Comparison of ENCODE assay signal across 20 mouse cellular contexts in the genomic region with DNA sequence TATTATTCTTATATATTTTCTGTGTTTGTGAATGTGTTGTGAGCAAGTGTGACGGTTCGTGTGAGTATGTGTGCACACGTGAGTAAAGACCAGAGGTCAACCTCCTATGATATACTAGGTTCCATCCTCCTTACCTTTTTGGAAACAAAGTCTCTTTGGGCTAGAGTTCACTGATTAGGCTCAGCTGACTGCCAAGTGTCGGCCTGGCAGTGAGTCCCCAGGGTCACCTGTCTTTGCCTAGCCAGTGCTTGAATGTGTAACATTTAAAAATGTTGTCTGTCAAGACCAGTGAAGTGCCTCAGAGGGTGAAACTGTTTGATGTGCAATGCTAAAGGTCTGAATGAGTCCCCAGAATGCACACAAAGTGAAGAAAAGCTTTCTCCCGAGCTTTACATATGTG.
DNase-seq lines count a peak whose midpoint lies in the region; TF ChIP-seq lines count a peak whose summit lies in the region.
"Had no signal": no experiment of that assay in that cellular context is flagged by ENCODE, and none has a peak within 500 bp of the region (broad histone marks: within the 10 kb centered on the region; RNA-seq: fewer than 3 reads in every experiment).

No protein-coding gene starts in this region.

- no peak for TF ChIP-seq CTCF in kidney, adult 2 months (conservative IDR thresholded peaks at IDR 0.05; ENCODE audit: insufficient read depth, insufficient read length, low read depth, low read length)

- no peak for TF ChIP-seq POLR2A in kidney, adult 2 months (IDR thresholded peaks at IDR 0.05; ENCODE audit: low read depth, low read length)

- H3K27me3 ChIP-seq in kidney, adult 2 months (replicated peaks; ENCODE audit: control insufficient read depth, insufficient read depth, low read length) = no peaks in the 10 kb centered on the region
- H3K27me3 ChIP-seq: forebrain, embryonic 13.5 days; Patski had no signal

- H3K4me1 ChIP-seq in kidney, adult 2 months (ENCODE audit: control insufficient read depth, insufficient read depth, low read length) = no peaks in the 10 kb centered on the region

- no peak overlapping the region for H3K27ac ChIP-seq in kidney, adult 2 months (ENCODE audit: insufficient read depth, low read depth, low read length)
- H3K27ac ChIP-seq: forebrain, embryonic 10.5 days; forebrain, embryonic 13.5 days; hindbrain, embryonic 14.5 days; hindbrain, postnatal 0 days had no signal

- WGBS in kidney, adult 2 months = 84% methylated on average over 5 of the region's 5 CpGs

- no peaks in the 10 kb centered on the region for H3K36me3 ChIP-seq in kidney, adult 2 months (ENCODE audit: control insufficient read depth, insufficient read depth, low read length)
- H3K36me3 ChIP-seq: forebrain, embryonic 10.5 days; G1E had no signal

- no peak overlapping the region for H3K4me3 ChIP-seq in kidney, adult 2 months (ENCODE audit: insufficient read depth, low read depth, low read length)
- H3K4me3 ChIP-seq: forebrain, embryonic 10.5 days; forebrain, embryonic 13.5 days had no signal

- peak; percentile 20 for DNase-seq in adrenal gland, adult 2 months
- DNase-seq in adrenal gland, adult 18-20 months (ENCODE audit: low spot score in 2 of 2) = no peak
- peak; percentile 88 for DNase-seq in heart, adult 11 months
- DNase-seq in heart, postnatal 4 days = no peak
- DNase-seq in kidney, adult 2 months = peak; percentile 8
- no peak for DNase-seq in kidney, adult 11 months
- DNase-seq in natural killer cell, adult 2 months (ENCODE audit: low spot score in 2 of 2) = no peak
- DNase-seq: adrenal gland, adult 8-10 months; cerebellum, adult 18-20 months; cerebellum, adult 9-10 months; cerebellum, postnatal 14 days; gastrocnemius, postnatal 10 days; gastrocnemius, postnatal 36 days; heart, postnatal 36 days had no signal

Comparison
In these comparisons a context has a peak if more than half of its experiments do, and no peak if none do; other contexts are left out.
1. DNase-seq: peak in adrenal gland, adult 2 months (single experiment), heart, adult 11 months (single experiment) and kidney, adult 2 months (single experiment); none in adrenal gland, adult 18-20 months (0 of 2), heart, postnatal 4 days (single experiment), kidney, adult 11 months (single experiment) and natural killer cell, adult 2 months (0 of 2).